Mouse (Mus musculus): Measurements from ENCODE around the gene Csk. TPM values are rescaled to one million over a fixed set of nuclear protein-coding genes. Genes with fewer than 3 reads are reported as not detected.

The Csk gene
- total RNA-seq, 2 experiments from 2014 or later: 7.1 to 14.0 TPM

DNA sequence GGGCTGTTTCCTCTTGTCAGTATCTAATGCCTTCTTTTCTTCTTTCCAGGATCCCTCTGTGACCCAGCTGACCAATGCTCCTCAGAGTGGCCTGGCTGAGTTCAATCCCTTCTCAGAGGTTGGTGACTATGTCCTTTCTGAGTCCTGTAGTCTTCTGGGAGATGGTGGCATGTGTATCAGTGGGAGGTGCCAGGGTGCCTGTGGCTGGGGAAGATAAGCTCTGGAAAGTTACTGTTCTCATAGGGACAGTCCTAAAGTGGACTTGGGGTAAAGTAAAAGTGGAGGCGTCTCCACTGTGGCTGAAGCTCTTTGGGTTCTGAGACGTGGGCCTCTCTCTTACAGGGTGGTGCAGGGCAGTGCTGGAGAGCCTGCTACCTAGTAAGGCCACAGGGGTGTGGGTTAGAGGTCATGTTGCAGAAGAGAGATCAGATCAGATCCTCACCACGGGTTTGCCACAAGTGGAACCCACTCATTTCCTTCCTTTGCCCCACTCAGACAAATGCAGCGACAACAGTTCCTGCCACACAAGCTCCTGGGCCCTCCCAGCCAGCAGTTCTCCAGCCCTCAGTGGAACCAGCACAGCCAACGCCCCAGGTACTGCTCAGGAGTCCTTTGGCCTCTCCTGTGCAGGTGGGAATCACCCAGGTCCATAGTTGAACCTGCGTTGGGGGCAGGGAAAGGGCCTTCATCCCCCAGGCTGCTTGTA is 76.1 kb downstream of the Csk start:
- intact Hi-C loops (cut with DNase I): no loop called here
- DNase-seq: no peak
- H3K27ac ChIP-seq: peak overlapping the region; percentile 46
- no peak for TF ChIP-seq CTCF (IDR thresholded peaks at IDR 0.05)
- H3K4me3 ChIP-seq: no peak overlapping the region

Other genes with a start within 250 kb of the Csk start
- 1 to 10 TPM; 7.8 to 8.1 TPM for gene Ppcdc, start 213.5 kb downstream of the Csk start, total RNA-seq (2021)
- gene Scamp5, start 185.6 kb downstream of the Csk start, total RNA-seq (2021): under 1 TPM; 0.82 to 0.95 TPM
- not detected for gene Rpp25, start 149.6 kb downstream of the Csk start, total RNA-seq (2021)
- gene Cox5a, start 132.4 kb downstream of the Csk start, total RNA-seq (2021): 1,000 to 10,000 TPM; 1,176 to 1,655 TPM
- 1 to 10 TPM; 5.9 TPM for gene Fam219b, start 116.1 kb downstream of the Csk start, total RNA-seq (2021)
- gene Mpi, start 100.9 kb downstream of the Csk start, total RNA-seq (2021): 10 to 100 TPM; 67.6 to 97.7 TPM
- gene Scamp2, start 92.7 kb downstream of the Csk start, total RNA-seq (2021): 10 to 100 TPM; 39.6 to 46.4 TPM
- gene Ulk3, start 64.2 kb downstream of the Csk start, total RNA-seq (2021): 1 to 10 TPM; 4.4 to 6.6 TPM
- gene Cplx3, start 47.4 kb downstream of the Csk start, total RNA-seq (2021): not detected
- not detected for gene Lman1l, start 32.9 kb downstream of the Csk start, total RNA-seq (2021)
- gene Cyp1a2, start 30.1 kb upstream of the Csk start, total RNA-seq (2021): not detected
- under 1 TPM; 0.36 to 0.53 TPM for gene Cyp1a1, start 34.3 kb upstream of the Csk start, total RNA-seq (2021)
- 1 to 10 TPM; 5.9 to 6.6 TPM for gene Edc3, start 54.9 kb upstream of the Csk start, total RNA-seq (2021)
- 10 to 100 TPM; 45.4 to 50.4 TPM for gene Clk3, start 112.2 kb upstream of the Csk start, total RNA-seq (2021)
- gene Arid3b, start 183.2 kb upstream of the Csk start, total RNA-seq (2021): 1 to 10 TPM; 3.1 to 3.4 TPM

All from gastrocnemius, adult 2 months (tissue).